Mouse (Mus musculus): Measurements from ENCODE around the gene R3hcc1l.

Gene R3hcc1l

GRCm38 (mm10) chr19:42597286-42597685 lies 78.7 kb downstream of the R3hcc1l start:
- in situ Hi-C loops (cut with MboI; ENCODE audit: low sequenced_read_pairs) = no loop called here

- in situ Hi-C loops (cut with MboI; ENCODE audit: low sequenced_read_pairs) = no loop called here
These were observed 79.3 kb downstream of the R3hcc1l start for GRCm38 (mm10) chr19:42597896-42598295.

GRCm38 (mm10) chr19:42599891-42600290 lies 81.3 kb downstream of the R3hcc1l start:
- in situ Hi-C loops (cut with MboI; ENCODE audit: low sequenced_read_pairs) = no loop called here

- in situ Hi-C loops (cut with MboI; ENCODE audit: low sequenced_read_pairs) = no loop called here
These were observed 82.0 kb downstream of the R3hcc1l start for GRCm38 (mm10) chr19:42600591-42600990.

- in situ Hi-C loops (cut with MboI; ENCODE audit: low sequenced_read_pairs) = no loop called here
These were observed 82.9 kb downstream of the R3hcc1l start for GRCm38 (mm10) chr19:42601445-42601844.

- in situ Hi-C loops (cut with MboI; ENCODE audit: low sequenced_read_pairs) = no loop called here
These were observed 83.5 kb downstream of the R3hcc1l start for GRCm38 (mm10) chr19:42602041-42602440.

GRCm38 (mm10) chr19:42602576-42602975 lies 84.0 kb downstream of the R3hcc1l start:
- in situ Hi-C loops (cut with MboI; ENCODE audit: low sequenced_read_pairs) = no loop called here

GRCm38 (mm10) chr19:42608082-42608481 lies 89.5 kb downstream of the R3hcc1l start:
- in situ Hi-C loops (cut with MboI; ENCODE audit: low sequenced_read_pairs) = no loop called here

GRCm38 (mm10) chr19:42609716-42610115 lies 91.2 kb downstream of the R3hcc1l start:
- in situ Hi-C loops (cut with MboI; ENCODE audit: low sequenced_read_pairs) = no loop called here

GRCm38 (mm10) chr19:42611746-42612145 lies 93.2 kb downstream of the R3hcc1l start:
- in situ Hi-C loops (cut with MboI; ENCODE audit: low sequenced_read_pairs) = no loop called here

- in situ Hi-C loops (cut with MboI; ENCODE audit: low sequenced_read_pairs) = no loop called here
These were observed 94.1 kb downstream of the R3hcc1l start, which contains the start of gene Loxl4 for GRCm38 (mm10) chr19:42612654-42613053. TSS of gene Loxl4 (minus strand) at chr19:42612813.

- in situ Hi-C loops (cut with MboI; ENCODE audit: low sequenced_read_pairs) = no loop called here
These were observed 94.6 kb downstream of the R3hcc1l start for GRCm38 (mm10) chr19:42613116-42613515.

- in situ Hi-C loops (cut with MboI; ENCODE audit: low sequenced_read_pairs) = no loop called here
These were observed 95.2 kb downstream of the R3hcc1l start for GRCm38 (mm10) chr19:42613647-42614225.

- in situ Hi-C loops (cut with MboI; ENCODE audit: low sequenced_read_pairs) = no loop called here
These were observed 109.5 kb downstream of the R3hcc1l start for GRCm38 (mm10) chr19:42628068-42628467.

GRCm38 (mm10) chr19:42631541-42631961 lies 113.0 kb downstream of the R3hcc1l start:
- in situ Hi-C loops (cut with MboI; ENCODE audit: low sequenced_read_pairs) = no loop called here

- in situ Hi-C loops (cut with MboI; ENCODE audit: low sequenced_read_pairs) = no loop called here
These were observed 113.7 kb downstream of the R3hcc1l start for GRCm38 (mm10) chr19:42632301-42632700.

- in situ Hi-C loops (cut with MboI; ENCODE audit: low sequenced_read_pairs) = no loop called here
These were observed 115.1 kb downstream of the R3hcc1l start for GRCm38 (mm10) chr19:42633650-42634049.

GRCm38 (mm10) chr19:42636631-42637030 lies 118.1 kb downstream of the R3hcc1l start:
- in situ Hi-C loops (cut with MboI; ENCODE audit: low sequenced_read_pairs) = no loop called here

- in situ Hi-C loops (cut with MboI; ENCODE audit: low sequenced_read_pairs) = no loop called here
These were observed 120.3 kb downstream of the R3hcc1l start for GRCm38 (mm10) chr19:42638604-42639481.

- in situ Hi-C loops (cut with MboI; ENCODE audit: low sequenced_read_pairs) = no loop called here
These were observed 121.0 kb downstream of the R3hcc1l start for GRCm38 (mm10) chr19:42639544-42639943.

- in situ Hi-C loops (cut with MboI; ENCODE audit: low sequenced_read_pairs) = no loop called here
These were observed 121.7 kb downstream of the R3hcc1l start for GRCm38 (mm10) chr19:42640211-42640610.
